Mouse (Mus musculus) heart, embryonic 16.5 days (tissue): ENCODE data around the gene Msx3. TPM values are rescaled to one million over a fixed set of nuclear protein-coding genes. Genes with fewer than 3 reads are reported as not detected.
A peak's percentile ranks its signal among the peaks of the same experiment; 100 is the strongest.

ENCODE experiments used
- ATAC-seq: fragments of 200-750 bp; cut with Nextera tagmentation; replicated peaks from 2 replicates; pipeline ENCODE4 v1.8.0; 2017; ENCODE audit warnings: moderate number of reproducible peaks; ENCODE audit not compliant: insufficient read depth, low FRiP score; ENCODE audit errors: extremely low read depth
- H3K27ac ChIP-seq: fragments of 300-500 bp; sonication (generic); 2 replicates; pipeline ENCODE4 v1.5.1; 2014; ENCODE audit warnings: mild to moderate bottlenecking, low read length, control low read depth, moderate library complexity
- H3K27me3 ChIP-seq: fragments of 300-500 bp; sonication (generic); 2 replicates; pipeline ENCODE4 v1.6.1; 2014; ENCODE audit warnings: low read length, mixed read lengths; ENCODE audit not compliant: control insufficient read depth, insufficient read depth
- H3K36me3 ChIP-seq: fragments of 300-500 bp; sonication (generic); 2 replicates; pipeline ENCODE4 v1.6.1; 2014; ENCODE audit not compliant: control insufficient read depth, insufficient read depth
- H3K4me1 ChIP-seq: fragments of 300-500 bp; sonication (generic); 2 replicates; pipeline ENCODE4 v1.6.1; 2014; ENCODE audit warnings: low read length, mixed read lengths; ENCODE audit not compliant: control insufficient read depth, insufficient read depth
- H3K4me2 ChIP-seq: fragments of 300-500 bp; sonication (generic); 2 replicates; pipeline ENCODE4 v1.6.1; 2014; ENCODE audit warnings: low read depth, mild to moderate bottlenecking, control low read depth, low read length
- H3K4me3 ChIP-seq: fragments of 300-500 bp; sonication (generic); 2 replicates; pipeline ENCODE4 v1.5.1; 2014; ENCODE audit warnings: mild to moderate bottlenecking, control low read depth, low read length
- H3K9ac ChIP-seq: fragments of 300-500 bp; sonication (generic); 2 replicates; pipeline ENCODE4 v1.6.1; 2014; ENCODE audit warnings: low read length, control low read depth
- H3K9me3 ChIP-seq: fragments of 300-500 bp; sonication (generic); replicated peaks from 2 replicates; pipeline ENCODE4 v1.6.1; 2016; ENCODE audit warnings: low read length; ENCODE audit not compliant: control insufficient read depth
- WGBS: fragments of 180-500 bp; shearing (Covaris S2); extraction: QIAGEN DNeasy Blood & Tissue Kit; methylation state at CpG from one replicate; pipeline ENCODE4 v1.1.7; 2014; 5-methylcytosine and 5-hydroxymethylcytosine counted together
- polyA plus RNA-seq: library from polyadenylated mRNA; unstranded; fragments of >200 nt; fragmentation: Nextera tagmentation; extraction: Ambion mirVana; gene quantifications from 2 replicates; pipeline ENCODE4 v1.2.1, GENCODE M21; 2015

Gene Msx3
- polyA plus RNA-seq, 1 experiment from 2014 or later = not detected

- Histone ChIP-seq H3K27me3 (peaks cover 64% of the 10 kb centered on the region), H3K4me2 (no peak overlapping the region), H3K4me3 (no peak overlapping the region), H3K36me3 (0 out of 2 replicates have a peak, but pooled peaks cover 1% of the 10 kb centered on the region), H3K27ac (no peak overlapping the region), H3K9ac (no peak overlapping the region), H3K4me1 (peaks cover 22% of the 10 kb centered on the region), H3K9me3 (no peaks in the 10 kb centered on the region)
- 66% methylated on average over 4 of the region's 4 CpGs for WGBS
- no peak for ATAC-seq
These were observed 3.3 kb downstream of the Msx3 start for GRCm38 (mm10) chr7:140045546-140045945.

- no peak overlapping the region for H3K4me3 ChIP-seq
- peaks cover 10% of the 10 kb centered on the region for H3K36me3 ChIP-seq
- H3K4me1 ChIP-seq = peaks cover under 1% of the 10 kb centered on the region; the same call in 1 of the 2 replicates
- WGBS = 52% methylated on average over 3 of the region's 3 CpGs
- no peak overlapping the region for H3K27ac ChIP-seq
- H3K27me3 ChIP-seq = peaks cover 36% of the 10 kb centered on the region
- H3K9ac ChIP-seq = no peak overlapping the region
- H3K9me3 ChIP-seq = no peaks in the 10 kb centered on the region
- H3K4me2 ChIP-seq = no peak overlapping the region
- ATAC-seq = no peak
These were observed 6.2 kb downstream of the Msx3 start for GRCm38 (mm10) chr7:140042728-140043127.

DNA sequence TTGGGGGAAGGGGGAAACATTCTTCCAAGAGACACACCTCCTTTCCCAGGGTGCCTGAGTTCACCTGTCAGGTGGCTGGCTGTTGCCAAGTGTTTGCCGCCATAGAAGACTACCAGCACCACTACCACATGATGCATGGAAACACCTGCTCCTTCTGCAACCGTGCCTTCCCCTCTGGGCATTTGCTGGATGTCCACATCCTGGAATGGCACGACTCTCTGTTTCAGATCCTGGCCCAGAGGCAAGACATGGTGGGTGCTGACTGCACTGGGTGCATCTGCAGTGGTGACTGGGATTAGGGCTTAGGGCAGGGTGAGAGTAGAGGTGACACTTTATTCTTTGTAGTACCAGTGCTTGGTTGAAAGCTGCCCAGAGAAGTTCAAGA, 11.7 kb downstream of the Msx3 start:
- Histone ChIP-seq H3K9me3 (no peaks in the 10 kb centered on the region), H3K27me3 (no peaks in the 10 kb centered on the region), H3K36me3 (peaks cover 12% of the 10 kb centered on the region), H3K27ac (no peak overlapping the region), H3K4me2 (peak overlapping the region; percentile 91), H3K4me3 (peak overlapping the region; percentile 87), H3K4me1 (peaks cover 16% of the 10 kb centered on the region), H3K9ac (no peak overlapping the region; the same call in 1 of the 2 replicates)
- ATAC-seq = no peak
- 49% methylated on average over 3 of the region's 3 CpGs for WGBS

DNA sequence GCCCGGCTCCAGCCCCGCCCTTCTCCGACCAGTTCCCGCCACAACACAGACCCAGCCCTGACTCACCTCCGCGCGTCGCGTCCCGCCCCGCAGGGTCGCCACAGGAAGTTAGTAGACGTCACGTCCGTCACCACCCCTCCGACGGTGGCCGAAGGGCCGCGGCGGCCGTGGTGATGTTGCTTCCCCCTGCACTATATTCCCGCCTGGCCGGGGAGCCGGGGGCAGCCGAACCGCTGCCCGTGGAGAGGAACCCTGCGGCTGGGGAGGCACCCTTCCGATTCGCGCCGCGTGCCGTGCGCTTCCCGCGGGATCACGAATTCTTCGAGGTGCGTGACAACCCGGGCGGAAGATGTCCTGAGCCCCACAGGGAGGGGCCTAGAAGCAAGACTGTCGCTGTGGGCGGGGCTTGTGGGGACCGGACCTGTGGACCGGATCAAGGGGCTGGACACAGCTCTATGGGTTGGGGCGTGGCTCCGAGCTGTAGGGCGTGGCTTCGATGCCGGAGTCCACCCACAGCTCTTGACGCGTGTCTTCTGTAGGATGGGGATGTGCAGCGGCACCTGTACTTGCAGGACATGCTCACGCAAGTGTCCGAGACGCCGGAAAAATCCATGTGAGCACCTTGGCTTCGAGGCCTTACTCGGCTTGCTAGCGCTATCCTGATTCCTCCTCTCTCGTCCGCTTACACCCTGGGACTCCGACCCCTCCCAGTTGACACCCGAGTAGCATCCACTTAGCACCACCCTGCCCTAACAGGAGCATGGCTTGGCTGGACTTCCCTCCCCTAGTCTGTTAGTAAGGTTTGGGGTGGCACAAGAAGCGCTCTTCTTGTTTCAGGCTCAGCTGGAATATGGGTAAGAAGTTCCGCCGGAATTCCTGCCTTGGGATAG, 12.4 kb downstream of the Msx3 start, which contains the start of the genes Zfp511 and Tubgcp2:
TSS of gene Zfp511 (plus strand) at position 111 of the 890 bp plus-strand sequence.
TSS of gene Tubgcp2 (minus strand) at position 389 of the 890 bp plus-strand sequence.
- Histone ChIP-seq H3K9ac (peak within 1 kb of the TSS; percentile 93), H3K9me3 (no peaks in the 10 kb centered on the region), H3K4me3 (peak within 1 kb of the TSS; percentile 87), H3K27me3 (no peaks in the 10 kb centered on the region), H3K36me3 (peaks cover 16% of the 10 kb centered on the region), H3K4me1 (peaks cover 16% of the 10 kb centered on the region), H3K4me2 (peak within 1 kb of the TSS; percentile 91), H3K27ac (peak within 1 kb of the TSS; percentile 85)
- 1% methylated on average over 68 of the region's 69 CpGs for WGBS
- ATAC-seq = peak; percentile 98

DNA sequence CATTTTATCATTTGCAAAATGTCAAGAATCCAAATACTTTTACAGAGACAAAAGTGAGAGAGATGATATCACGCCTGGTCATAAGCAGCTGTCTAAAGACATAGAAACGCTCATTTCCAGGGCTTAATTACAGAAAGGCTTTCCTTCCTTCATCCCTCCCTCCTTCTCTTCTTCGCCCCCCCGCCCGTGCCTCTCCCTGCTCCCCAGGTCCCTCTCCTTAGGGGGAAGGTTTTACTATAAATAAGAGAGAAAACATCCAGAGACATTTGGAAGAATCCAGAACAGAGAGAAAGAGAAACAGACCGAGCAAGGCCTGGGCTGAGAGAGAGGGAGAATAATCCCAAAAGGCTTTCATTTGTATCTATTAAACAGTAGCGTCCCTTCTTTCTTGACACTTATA, 13.4 kb downstream of the Msx3 start:
- peak overlapping the region; percentile 91 for H3K4me2 ChIP-seq
- peaks cover 24% of the 10 kb centered on the region for H3K36me3 ChIP-seq
- no peak for ATAC-seq
- 23% methylated on average over 7 of the region's 7 CpGs for WGBS
- peak overlapping the region; percentile 93 for H3K9ac ChIP-seq
- peaks cover 16% of the 10 kb centered on the region for H3K4me1 ChIP-seq
- peak overlapping the region; percentile 85 for H3K27ac ChIP-seq
- peak overlapping the region; percentile 87 for H3K4me3 ChIP-seq
- no peaks in the 10 kb centered on the region for H3K9me3 ChIP-seq
- H3K27me3 ChIP-seq = no peaks in the 10 kb centered on the region

DNA sequence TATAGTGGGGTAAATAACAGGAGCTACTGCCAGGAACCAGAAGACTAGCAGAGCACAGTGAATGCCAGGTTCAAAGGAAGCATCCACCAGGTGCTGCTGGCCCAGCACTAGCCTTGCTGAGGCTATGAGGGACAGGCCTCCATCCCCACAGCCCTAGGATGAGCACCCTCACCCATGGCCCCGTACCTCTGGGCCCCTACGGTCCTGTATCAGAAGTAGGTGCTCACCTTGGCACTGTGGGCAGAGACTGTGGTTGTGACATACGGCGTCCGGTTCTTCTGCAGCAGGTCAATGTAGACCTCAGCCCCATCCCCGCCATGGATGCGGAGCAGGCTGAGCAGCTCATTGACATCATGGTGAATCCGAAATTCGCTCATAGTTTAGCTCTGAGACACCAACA, 15.5 kb downstream of the Msx3 start:
- H3K9me3 ChIP-seq = no peaks in the 10 kb centered on the region

DNA sequence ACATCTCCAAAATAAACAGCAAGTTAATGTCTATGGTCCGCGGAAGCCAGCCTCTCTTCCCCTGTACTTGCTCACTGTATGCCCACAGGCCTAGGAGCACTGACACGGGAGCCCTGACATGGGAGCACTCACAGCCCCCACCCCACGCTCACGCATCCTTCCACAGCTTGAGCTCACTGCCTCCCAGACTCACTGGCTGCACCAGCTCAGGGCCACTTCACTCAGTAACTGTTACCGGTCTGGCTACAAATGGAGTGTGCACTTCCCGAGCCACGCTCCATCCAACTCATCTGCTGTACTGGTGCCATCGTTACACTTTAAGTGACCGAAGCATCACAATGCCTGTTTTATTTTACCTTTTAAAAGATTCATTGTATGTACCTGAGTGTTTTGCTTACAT, 16.5 kb downstream of the Msx3 start:
- Histone ChIP-seq H3K4me2 (no peak overlapping the region), H3K4me1 (peaks cover 16% of the 10 kb centered on the region), H3K4me3 (no peak overlapping the region), H3K27ac (no peak overlapping the region), H3K9me3 (peaks cover 2% of the 10 kb centered on the region; the same call in 1 of the 2 replicates), H3K9ac (no peak overlapping the region), H3K27me3 (no peaks in the 10 kb centered on the region), H3K36me3 (peaks cover 40% of the 10 kb centered on the region)
- 94% methylated on average over 10 of the region's 10 CpGs for WGBS
- ATAC-seq = no peak

More for the DNA sequence above, 15.5 kb downstream of the Msx3 start:
- ATAC-seq = no peak
- no peak overlapping the region for H3K9ac ChIP-seq
- H3K27me3 ChIP-seq = no peaks in the 10 kb centered on the region
- H3K27ac ChIP-seq = no peak overlapping the region
- no peak overlapping the region for H3K4me3 ChIP-seq
- 95% methylated on average over 9 of the region's 9 CpGs for WGBS
- no peak overlapping the region for H3K4me2 ChIP-seq
- H3K36me3 ChIP-seq = peaks cover 35% of the 10 kb centered on the region
- peaks cover 16% of the 10 kb centered on the region for H3K4me1 ChIP-seq

GRCm38 (mm10) chr7:140031771-140032170, 17.1 kb downstream of the Msx3 start:
- H3K27me3 ChIP-seq = no peaks in the 10 kb centered on the region
- peaks cover 12% of the 10 kb centered on the region for H3K4me1 ChIP-seq
- H3K9me3 ChIP-seq = peaks cover 2% of the 10 kb centered on the region; the same call in 1 of the 2 replicates
- H3K36me3 ChIP-seq = peaks cover 40% of the 10 kb centered on the region
- WGBS = 89% methylated on average over 12 of the region's 12 CpGs
- ATAC-seq = no peak
- H3K4me3 ChIP-seq = no peak overlapping the region
- no peak overlapping the region for H3K9ac ChIP-seq
- H3K4me2 ChIP-seq = no peak overlapping the region
- no peak overlapping the region for H3K27ac ChIP-seq

DNA sequence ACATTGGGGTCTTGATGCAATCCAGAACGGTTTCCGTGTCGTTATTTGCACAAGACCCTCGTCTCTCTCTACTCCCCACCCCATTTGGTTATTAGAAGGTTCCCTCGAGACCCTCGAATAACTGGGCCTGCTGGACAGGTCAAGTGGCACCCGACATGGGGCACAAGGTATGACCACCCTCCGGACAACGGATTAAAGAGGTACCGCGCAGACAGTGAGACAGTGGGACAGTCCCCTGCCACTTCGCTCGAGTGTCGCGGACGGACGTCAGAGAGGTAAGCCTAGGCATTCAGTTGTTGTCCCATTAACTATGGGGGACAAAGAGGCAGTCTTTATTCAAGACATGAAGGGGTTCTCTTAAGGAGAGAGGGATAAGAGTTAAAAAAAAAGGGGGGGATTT, 37.6 kb downstream of the Msx3 start:
- H3K4me2 ChIP-seq = no peak overlapping the region
- no peaks in the 10 kb centered on the region for H3K4me1 ChIP-seq
- H3K9ac ChIP-seq = no peak overlapping the region
- ATAC-seq = no peak
- H3K27me3 ChIP-seq = no peaks in the 10 kb centered on the region
- 0 out of 2 replicates have a peak, but pooled peaks cover 3% of the 10 kb centered on the region for H3K9me3 ChIP-seq
- H3K4me3 ChIP-seq = no peak overlapping the region
- peaks cover 22% of the 10 kb centered on the region for H3K36me3 ChIP-seq
- no peak overlapping the region for H3K27ac ChIP-seq
- 97% methylated on average over 17 of the region's 17 CpGs for WGBS
